Mouse (Mus musculus) testis, adult 2 months (tissue): Measurements from ENCODE around the gene Syne1. TPM values are rescaled to one million over a fixed set of nuclear protein-coding genes. Genes with fewer than 3 reads are reported as not detected.
"Not testable (repeated sequence)": the region's sequence is repeated elsewhere in the genome, so short reads cannot be mapped to it uniquely, and the experiment has no call there.

Experiments
- H3K27ac ChIP-seq: fragments of 200-500 bp; 2 replicates; pipeline ENCODE4 v1.5.1; 2012; ENCODE audit warnings: low read depth, low read length; ENCODE audit not compliant: control insufficient read depth, insufficient read depth
- H3K27me3 ChIP-seq: fragments of 200-500 bp; 2 replicates; pipeline ENCODE4 v1.6.1; 2012; ENCODE audit warnings: mild to moderate bottlenecking, low read length, moderate library complexity; ENCODE audit not compliant: control insufficient read depth, insufficient read depth
- H3K36me3 ChIP-seq: fragments of 200-500 bp; 2 replicates; pipeline ENCODE4 v1.6.1; 2012; ENCODE audit warnings: mild to moderate bottlenecking, low read length; ENCODE audit not compliant: control insufficient read depth, insufficient read depth
- H3K4me1 ChIP-seq: fragments of 200-500 bp; 2 replicates; pipeline ENCODE4 v1.6.1; 2012; ENCODE audit warnings: low read length; ENCODE audit not compliant: control insufficient read depth, insufficient read depth
- H3K4me3 ChIP-seq: fragments of 200-500 bp; 2 replicates; pipeline ENCODE4 v1.5.1; 2012; ENCODE audit warnings: low read depth, mild to moderate bottlenecking, low read length, moderate library complexity, mixed read lengths; ENCODE audit not compliant: control insufficient read depth
- CTCF ChIP-seq: fragments of 200-500 bp; IDR thresholded peaks from 2 replicates; pipeline ENCODE4 v1.5.1; 2012; ENCODE audit warnings: low read depth, mild to moderate bottlenecking, inconsistent platforms, low read length, moderate library complexity; ENCODE audit not compliant: control insufficient read depth, insufficient read depth, insufficient replicate concordance
- POLR2A ChIP-seq: fragments of 200-500 bp; IDR thresholded peaks from 2 replicates; pipeline ENCODE4 v1.6.1; 2012; ENCODE audit warnings: low read depth, mild to moderate bottlenecking, inconsistent platforms, low read length, moderate library complexity; ENCODE audit not compliant: control insufficient read depth
- polyA plus RNA-seq: library from polyadenylated mRNA; depleted of rRNA; stranded (reverse); fragments of >200 nt; gene quantifications from 2 replicates; pipeline ENCODE4 v1.2.3, GENCODE M21; 2012

The Syne1 gene
- polyA plus RNA-seq, 1 experiment: 2.4 TPM

DNA sequence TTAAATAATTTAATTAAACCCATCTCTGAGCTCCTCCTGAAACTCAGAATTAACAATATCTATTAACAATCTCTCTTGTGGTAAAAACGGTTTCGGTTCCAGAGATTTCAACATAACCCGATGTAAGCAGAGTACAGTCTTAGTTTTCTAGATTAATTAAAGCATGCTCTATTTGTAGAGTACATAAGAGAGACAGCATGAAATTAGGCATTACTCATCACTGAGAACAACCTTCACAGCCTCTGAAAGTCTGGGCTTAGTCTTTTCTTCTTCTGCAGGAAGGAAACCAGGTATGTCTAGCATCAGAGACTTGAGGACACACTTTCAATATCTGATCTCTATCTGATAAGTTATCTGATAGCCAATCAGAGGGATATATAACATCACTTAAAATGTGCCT is 29.0 kb downstream of the Syne1 start:
- Histone ChIP-seq H3K4me3 (no peak overlapping the region), H3K27me3 (no peaks in the 10 kb centered on the region), H3K27ac (no peak overlapping the region), H3K4me1 (no peaks in the 10 kb centered on the region), H3K36me3 (no peaks in the 10 kb centered on the region)
- TF ChIP-seq CTCF: no peak
- no peak for TF ChIP-seq POLR2A

DNA sequence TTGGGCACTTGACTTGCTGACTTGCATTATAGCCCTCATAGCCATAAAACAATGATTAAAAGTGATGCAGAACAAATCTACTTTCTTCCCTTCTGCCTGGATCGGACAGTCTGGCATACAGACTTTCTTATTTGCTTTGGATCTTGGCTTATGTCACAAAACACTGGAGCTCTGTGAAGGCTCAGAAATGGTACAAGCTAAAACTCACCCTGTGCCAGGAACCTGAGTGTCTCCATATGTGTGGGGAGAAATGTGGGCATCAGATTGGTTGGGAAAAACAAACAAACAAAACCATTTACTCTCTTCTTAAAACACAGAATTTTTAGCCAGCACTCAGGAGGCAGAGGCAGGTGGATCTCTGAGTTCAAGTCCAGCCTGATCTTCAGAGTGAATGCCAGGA is 30.6 kb downstream of the Syne1 start:
- Histone ChIP-seq H3K27me3 (no peaks in the 10 kb centered on the region), H3K4me1 (no peaks in the 10 kb centered on the region), H3K4me3 (no peak overlapping the region), H3K36me3 (no peaks in the 10 kb centered on the region), H3K27ac (no peak overlapping the region)
- TF ChIP-seq POLR2A (no peak), CTCF (no peak)

DNA sequence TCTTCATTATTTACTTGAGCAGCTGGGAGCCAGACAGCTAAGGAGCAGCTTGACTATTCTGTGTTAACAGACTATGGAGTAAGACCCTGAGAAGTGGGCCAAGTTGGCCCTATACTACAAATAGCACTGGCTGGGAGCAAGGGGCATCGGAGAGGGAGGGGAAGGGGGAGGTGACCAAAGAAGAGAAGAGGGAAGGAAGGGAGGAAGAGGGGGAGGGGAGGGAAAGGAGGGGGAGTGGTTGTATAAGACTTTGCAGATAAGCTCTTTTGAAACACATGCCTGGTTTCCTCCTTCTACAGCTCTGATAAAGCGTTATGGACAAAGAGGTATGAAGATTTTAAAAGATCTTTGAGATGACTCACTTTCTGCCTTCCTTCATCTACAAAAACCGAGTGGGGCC is 36.0 kb downstream of the Syne1 start:
- no peak overlapping the region for H3K27ac ChIP-seq
- no peaks in the 10 kb centered on the region for H3K4me1 ChIP-seq
- no peak overlapping the region for H3K4me3 ChIP-seq
- TF ChIP-seq CTCF: no peak
- TF ChIP-seq POLR2A: no peak
- no peaks in the 10 kb centered on the region for H3K27me3 ChIP-seq
- no peaks in the 10 kb centered on the region for H3K36me3 ChIP-seq

GRCm38 (mm10) chr10:5514134-5514533 is 37.1 kb downstream of the Syne1 start:
- H3K4me1 ChIP-seq: no peaks in the 10 kb centered on the region
- no peak for TF ChIP-seq POLR2A
- TF ChIP-seq CTCF: no peak
- H3K27ac ChIP-seq: no peak overlapping the region
- H3K36me3 ChIP-seq: no peaks in the 10 kb centered on the region
- H3K4me3 ChIP-seq: no peak overlapping the region
- H3K27me3 ChIP-seq: no peaks in the 10 kb centered on the region

GRCm38 (mm10) chr10:5512285-5512684 is 39.0 kb downstream of the Syne1 start:
- TF ChIP-seq POLR2A (no peak), CTCF (no peak)
- Histone ChIP-seq H3K27me3 (no peaks in the 10 kb centered on the region), H3K36me3 (no peaks in the 10 kb centered on the region)

DNA sequence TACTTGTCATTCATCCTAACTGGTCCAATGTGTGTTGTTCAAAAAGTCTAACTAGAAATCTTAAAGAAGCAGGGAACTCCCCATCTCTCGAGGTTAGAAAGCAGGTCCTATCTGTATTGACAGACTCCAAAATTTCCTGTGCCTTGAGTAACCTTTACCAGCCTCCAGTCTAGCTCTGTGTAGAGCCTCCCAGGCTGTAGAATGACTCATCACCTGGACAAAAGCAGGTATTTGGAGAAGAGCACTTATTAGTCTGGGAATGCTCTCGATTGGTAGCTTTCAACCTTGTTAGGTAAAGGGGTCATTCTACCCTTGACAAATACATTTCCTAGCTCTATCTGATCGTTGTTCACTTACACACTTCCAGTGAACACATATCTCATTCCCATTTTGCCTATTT is 39.9 kb downstream of the Syne1 start:
- H3K27ac ChIP-seq: no peak overlapping the region
- TF ChIP-seq POLR2A (no peak), CTCF (no peak)
- no peaks in the 10 kb centered on the region for H3K4me1 ChIP-seq
- no peaks in the 10 kb centered on the region for H3K36me3 ChIP-seq
- no peaks in the 10 kb centered on the region for H3K27me3 ChIP-seq
- H3K4me3 ChIP-seq: no peak overlapping the region

More at GRCm38 (mm10) chr10:5512285-5512684, 39.0 kb downstream of the Syne1 start:
- Histone ChIP-seq H3K27ac (no peak overlapping the region), H3K4me3 (no peak overlapping the region), H3K4me1 (no peaks in the 10 kb centered on the region)

DNA sequence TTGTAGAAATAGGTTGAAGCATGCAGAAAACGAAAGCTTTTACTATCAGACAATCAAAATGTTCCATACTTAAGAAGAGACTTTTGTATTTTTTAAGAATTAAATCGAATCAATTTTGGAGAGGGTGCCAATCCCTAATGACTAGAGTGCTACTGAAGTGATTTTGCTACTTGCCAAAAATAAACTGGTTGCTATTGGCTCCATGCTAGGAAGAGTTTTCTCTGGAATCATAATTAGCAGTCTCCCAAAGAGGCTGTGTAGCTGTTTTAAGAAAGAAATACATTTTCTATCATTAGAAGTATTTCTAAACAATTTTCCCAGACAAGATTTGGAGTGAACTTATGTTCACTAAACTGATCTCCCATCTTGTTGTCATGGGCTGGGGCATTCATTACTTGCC is 43.8 kb downstream of the Syne1 start:
- no peaks in the 10 kb centered on the region for H3K36me3 ChIP-seq
- H3K27me3 ChIP-seq: no peaks in the 10 kb centered on the region
- H3K27ac ChIP-seq: no peak overlapping the region
- no peaks in the 10 kb centered on the region for H3K4me1 ChIP-seq
- H3K4me3 ChIP-seq: no peak overlapping the region
- TF ChIP-seq POLR2A: no peak
- TF ChIP-seq CTCF: no peak

DNA sequence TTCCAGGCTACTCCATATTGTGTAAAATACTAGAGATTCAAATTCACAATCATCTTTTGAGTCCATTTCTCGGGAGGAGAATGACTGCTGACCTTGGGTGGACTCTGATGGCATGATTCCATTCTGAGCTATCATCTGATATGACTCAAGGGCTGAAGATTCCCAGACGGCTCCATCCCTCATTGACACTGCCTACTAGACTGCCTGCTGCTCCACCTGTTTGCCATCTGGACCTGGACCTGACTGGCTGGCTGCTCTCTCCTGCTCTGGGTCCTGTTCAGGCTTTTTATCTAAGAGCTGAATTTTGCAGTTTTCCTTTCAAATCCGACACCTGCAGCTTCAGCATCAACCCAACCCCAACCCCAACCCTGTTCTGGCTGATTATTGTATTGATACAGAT is 46.5 kb downstream of the Syne1 start:
- H3K4me1 ChIP-seq: no peaks in the 10 kb centered on the region
- H3K36me3 ChIP-seq: no peaks in the 10 kb centered on the region
- no peak overlapping the region for H3K4me3 ChIP-seq
- H3K27me3 ChIP-seq: no peaks in the 10 kb centered on the region
- TF ChIP-seq CTCF (no peak), POLR2A (no peak)
- no peak overlapping the region for H3K27ac ChIP-seq

DNA sequence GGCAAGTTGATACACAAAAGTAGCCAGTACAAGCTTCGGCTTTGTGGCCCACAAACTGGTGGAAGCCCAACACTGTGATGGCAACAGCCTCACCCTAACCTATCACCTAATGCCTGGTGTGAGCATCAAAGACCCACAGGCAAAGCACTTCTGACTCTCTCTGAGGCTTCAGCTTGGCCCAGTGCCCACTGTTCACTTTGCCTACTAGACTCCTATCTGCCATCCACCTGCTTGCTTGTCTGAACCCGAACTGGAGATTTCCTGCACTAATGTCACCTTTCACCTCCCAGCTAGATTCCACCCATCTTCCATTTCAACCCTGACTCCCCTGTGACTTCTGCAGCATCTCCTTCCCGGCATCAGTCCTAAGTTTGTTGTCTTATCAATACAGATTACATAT is 47.4 kb downstream of the Syne1 start:
- H3K4me1 ChIP-seq: no peaks in the 10 kb centered on the region
- H3K36me3 ChIP-seq: no peaks in the 10 kb centered on the region
- H3K27me3 ChIP-seq: no peaks in the 10 kb centered on the region
- no peak overlapping the region for H3K4me3 ChIP-seq
- TF ChIP-seq CTCF: no peak
- no peak for TF ChIP-seq POLR2A
- H3K27ac ChIP-seq: no peak overlapping the region

DNA sequence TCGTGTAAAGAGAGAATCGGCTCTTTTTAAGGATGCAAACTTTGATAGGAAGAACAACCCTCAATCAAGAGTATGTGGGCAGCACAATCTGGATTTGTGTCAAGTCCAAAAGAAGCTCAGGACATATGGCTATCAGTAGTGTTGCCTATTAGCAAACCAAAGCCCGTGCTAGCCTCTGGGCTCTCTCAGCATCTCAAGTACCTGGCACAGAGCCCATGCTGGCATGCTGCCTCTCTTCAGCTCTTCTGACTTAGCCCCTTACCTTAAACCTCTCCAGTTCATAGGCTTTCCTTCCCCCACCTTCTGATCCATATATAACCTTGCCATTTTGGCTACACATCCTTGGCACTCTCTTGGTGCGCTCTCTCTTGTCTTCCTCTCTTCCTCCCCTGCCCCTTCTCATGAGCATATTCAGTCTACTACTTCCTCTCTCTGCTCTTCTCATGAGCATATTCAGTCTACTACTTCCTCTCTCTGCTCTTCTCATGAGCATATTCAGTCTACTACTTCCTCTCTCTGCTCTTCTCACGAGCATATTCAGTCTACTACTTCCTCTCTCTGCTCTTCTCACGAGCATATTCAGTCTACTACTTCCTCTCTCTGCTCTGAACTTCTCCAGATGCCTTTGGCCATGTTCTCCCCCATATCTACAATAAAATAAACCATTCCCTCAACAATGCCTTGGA is 51.5 kb downstream of the Syne1 start:
- not testable (repeated sequence) for H3K27ac ChIP-seq, H3K4me3 ChIP-seq, H3K4me1 ChIP-seq, H3K36me3 ChIP-seq, H3K27me3 ChIP-seq
